In the genomic region with DNA sequence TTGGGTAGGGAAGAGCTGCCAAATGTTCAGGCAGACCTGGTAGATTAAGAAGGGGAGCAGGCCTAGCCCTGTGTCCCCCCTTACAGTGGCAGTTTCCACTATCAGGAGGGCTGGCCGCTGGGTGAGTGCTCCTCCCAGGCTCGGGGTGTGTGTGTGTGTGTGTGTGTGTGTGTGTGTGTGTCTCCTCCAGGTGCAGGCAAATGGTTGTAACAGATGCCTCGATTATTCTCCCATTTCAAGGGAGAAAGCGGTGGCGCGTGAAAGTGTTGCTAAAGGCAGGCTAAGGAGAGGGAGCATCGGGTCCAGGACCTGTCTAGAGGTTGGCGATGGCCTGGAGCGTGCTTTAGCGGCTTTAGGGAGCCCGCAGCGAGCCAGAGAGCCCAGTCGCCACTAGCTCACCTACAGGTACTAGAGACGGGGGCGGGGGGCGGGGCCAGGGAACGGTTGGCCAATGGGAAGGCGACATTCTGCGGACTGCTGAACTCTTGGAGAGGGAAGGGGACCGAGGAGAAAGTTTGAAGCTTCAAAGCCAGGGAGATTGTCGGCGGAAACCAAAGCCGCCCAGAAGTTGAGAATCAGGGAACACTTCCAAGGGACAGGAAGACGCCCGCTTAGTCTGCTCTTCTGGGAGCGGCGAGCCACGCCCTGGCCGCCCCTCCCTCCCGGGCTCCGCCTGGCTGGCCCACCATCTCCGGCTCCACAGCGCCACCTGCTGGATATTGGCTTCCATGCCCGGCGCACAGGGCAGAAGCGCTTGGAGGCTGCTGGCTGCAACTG, we compare ENCODE assay signal across 8 mouse cellular contexts. TPM values are rescaled to one million over a fixed set of nuclear protein-coding genes. Genes with fewer than 3 reads are reported as not detected.
A peak's percentile ranks its signal among the peaks of the same experiment; 100 is the strongest.
DNase-seq lines count a peak whose midpoint lies in the region; ATAC-seq and TF ChIP-seq lines count a peak whose summit lies in the region.

No protein-coding gene starts in this region.

- H3K79me2 ChIP-seq in macrophage (ENCODE audit: inconsistent target): no peaks in the 10 kb centered on the region

- TF ChIP-seq CTCF in left cerebral cortex, adult 2 months (IDR thresholded peaks at IDR 0.05): peak; percentile 90

- intact Hi-C loops in left cerebral cortex, adult 2 months (cut with DNase I): loop anchor here (2.0 kb wide), 2 partner anchors 131 to 417 kb away; no protein-coding TSS in a partner anchor

- H3K27ac ChIP-seq in left cerebral cortex, adult 2 months: no peak overlapping the region
- no peak overlapping the region for H3K27ac ChIP-seq in macrophage

- H3K4me3 ChIP-seq in left cerebral cortex, adult 2 months: peak overlapping the region; percentile 49
- H3K4me3 ChIP-seq in macrophage (ENCODE audit: inconsistent target): peak overlapping the region; percentile 23; the same call in 1 of the 2 replicates

- peak; percentile 60 to 77 for DNase-seq in gastrocnemius, adult 8-10 months (ENCODE audit: low spot score in 2 of 2)
- DNase-seq in hindlimb bud, embryonic 11.5 days (ENCODE audit: extremely low spot score, low read depth, low spot score): peak; percentile 35
- DNase-seq in left cerebral cortex, adult 2 months (ENCODE audit: extremely low spot score in 1 of 2, low spot score in 2 of 2): peak; percentile 79 to 90
- peak; percentile 68 for DNase-seq in retina, postnatal 7 days (ENCODE audit: low read depth, low spot score)
- peak; percentile 74 to 79 for DNase-seq in urinary bladder, adult 18-20 months (ENCODE audit: low spot score in 2 of 2)

- WGBS in macrophage (ENCODE audit: missing documents): 19% methylated on average over 27 of the region's 36 CpGs

- peak; percentile 72 for ATAC-seq in activated CD4-positive, CD25-positive, alpha-beta regulatory T cell, adult 4 months
- ATAC-seq in common myeloid progenitor, adult 5-6 weeks (replicated peaks; ENCODE audit: low read depth, poor library complexity, severe bottlenecking): peak; percentile 88

- H3K36me3 ChIP-seq in macrophage (ENCODE audit: inconsistent target): peaks cover 4% of the 10 kb centered on the region; the same call in 1 of the 2 replicates

RNA-seq across cellular contexts. Expression of a gene that starts 53.1 kb away (rescaled TPM):
- polyA plus RNA-seq in activated CD4-positive, CD25-positive, alpha-beta regulatory T cell, adult 4 months (2017; shearing (Covaris generic)): 10 to 100 TPM; 29.1 to 30.6 TPM
- total RNA-seq in common myeloid progenitor, adult 5-6 weeks (2017): 24.6 and 29.9 TPM in 2 replicates
- total RNA-seq in gastrocnemius, adult 8-10 months (2022): 1 to 10 TPM in 2 of 4 experiments, under 1 TPM in 2; 0.70 to 1.9 (median 1.1) TPM
- total RNA-seq in left cerebral cortex, adult 2 months (2021): under 1 TPM; 0.63 to 0.84 TPM
- 10 to 100 TPM; 31.7 to 79.8 (median 65.5) TPM for total RNA-seq in macrophage (2018; cell fraction: chromatin; rRNA removed)
- total RNA-seq in macrophage (2018; cell fraction: cytosol; rRNA removed): 10 to 100 TPM; 37.6 to 92.1 (median 58.9) TPM
- total RNA-seq in macrophage (2018; cell fraction: nucleus; rRNA removed): 100 to 1,000 TPM in 3 of 26 experiments, 10 to 100 TPM in 23; 38.6 to 108 (median 69.6) TPM
- 29.9 to 41.0 TPM (median 37.3 TPM) in 3 replicates for polyA plus RNA-seq in macrophage (2018)
